Mouse (Mus musculus): ENCODE data around the gene Cntrl. TPM values are rescaled to one million over a fixed set of nuclear protein-coding genes. Genes with fewer than 3 reads are reported as not detected.

Gene Cntrl
- polyA plus RNA-seq, 1 experiment from 2014 or later: 17.3 TPM

- Histone ChIP-seq H3K27me3 (replicated peaks; ENCODE audit: control insufficient read depth, insufficient read depth, low read length) (no peaks in the 10 kb centered on the region), H3K4me3 (ENCODE audit: low read length) (peak overlapping the region; percentile 93), H3K4me1 (ENCODE audit: control insufficient read depth, insufficient read depth, low read length) (no peaks in the 10 kb centered on the region), H3K27ac (ENCODE audit: low read length) (peak overlapping the region; percentile 84), H3K36me3 (ENCODE audit: control insufficient read depth, insufficient read depth, low read length) (no peaks in the 10 kb centered on the region), H3K4me2 (ENCODE audit: low read depth, low read length) (peak overlapping the region; percentile 89), H3K9ac (ENCODE audit: low read depth, low read length) (peak overlapping the region; percentile 86), H3K9me3 (ENCODE audit: control insufficient read depth, low read length) (no peaks in the 10 kb centered on the region)
- WGBS: 30% methylated on average over 3 of the region's 3 CpGs
- peak; percentile 66 for ATAC-seq
Observed at GRCm38 (mm10) chr2:35108712-35109111, 580 bp upstream of the Cntrl start.

- no peaks in the 10 kb centered on the region for H3K36me3 ChIP-seq (ENCODE audit: control insufficient read depth, insufficient read depth, low read length)
- H3K9ac ChIP-seq (ENCODE audit: low read depth, low read length): peak overlapping the region; percentile 86
- WGBS: 1% methylated on average over 13 of the region's 13 CpGs
- peak overlapping the region; percentile 89 for H3K4me2 ChIP-seq (ENCODE audit: low read depth, low read length)
- no peak for ATAC-seq
- H3K4me3 ChIP-seq (ENCODE audit: low read length): peak overlapping the region; percentile 93
- H3K27me3 ChIP-seq (replicated peaks; ENCODE audit: control insufficient read depth, insufficient read depth, low read length): no peaks in the 10 kb centered on the region
- no peaks in the 10 kb centered on the region for H3K9me3 ChIP-seq (ENCODE audit: control insufficient read depth, low read length)
- H3K27ac ChIP-seq (ENCODE audit: low read length): peak overlapping the region; percentile 84
- H3K4me1 ChIP-seq (ENCODE audit: control insufficient read depth, insufficient read depth, low read length): no peaks in the 10 kb centered on the region
Observed at GRCm38 (mm10) chr2:35109924-35110304, 622 bp downstream of the Cntrl start.

- H3K27me3 ChIP-seq (replicated peaks; ENCODE audit: control insufficient read depth, insufficient read depth, low read length): no peaks in the 10 kb centered on the region
- H3K4me2 ChIP-seq (ENCODE audit: low read depth, low read length): no peak overlapping the region
- 71% methylated on average over 2 of the region's 2 CpGs for WGBS
- no peak overlapping the region for H3K27ac ChIP-seq (ENCODE audit: low read length)
- no peak overlapping the region for H3K4me3 ChIP-seq (ENCODE audit: low read length)
- no peak overlapping the region for H3K9ac ChIP-seq (ENCODE audit: low read depth, low read length)
- no peaks in the 10 kb centered on the region for H3K36me3 ChIP-seq (ENCODE audit: control insufficient read depth, insufficient read depth, low read length)
- H3K9me3 ChIP-seq (ENCODE audit: control insufficient read depth, low read length): no peaks in the 10 kb centered on the region
- H3K4me1 ChIP-seq (ENCODE audit: control insufficient read depth, insufficient read depth, low read length): no peaks in the 10 kb centered on the region
- ATAC-seq: no peak
Observed at GRCm38 (mm10) chr2:35110521-35110920, 1.2 kb downstream of the Cntrl start.

- Histone ChIP-seq H3K27me3 (replicated peaks; ENCODE audit: control insufficient read depth, insufficient read depth, low read length) (no peaks in the 10 kb centered on the region), H3K27ac (ENCODE audit: low read length) (no peak overlapping the region), H3K4me2 (ENCODE audit: low read depth, low read length) (no peak overlapping the region), H3K36me3 (ENCODE audit: control insufficient read depth, insufficient read depth, low read length) (peaks cover 3% of the 10 kb centered on the region), H3K4me1 (ENCODE audit: control insufficient read depth, insufficient read depth, low read length) (no peaks in the 10 kb centered on the region), H3K9ac (ENCODE audit: low read depth, low read length) (no peak overlapping the region), H3K9me3 (ENCODE audit: control insufficient read depth, low read length) (no peaks in the 10 kb centered on the region), H3K4me3 (ENCODE audit: low read length) (no peak overlapping the region)
- no peak for ATAC-seq
- 75% methylated on average over 7 of the region's 7 CpGs for WGBS
Observed at GRCm38 (mm10) chr2:35124716-35125115, 15.4 kb downstream of the Cntrl start.

- ATAC-seq: peak; percentile 44; the same call in 1 of the 2 replicates
- H3K9ac ChIP-seq (ENCODE audit: low read depth, low read length): 0 out of 2 replicates have a peak overlapping the region, but pooled peaks have one; percentile 19
- H3K4me3 ChIP-seq (ENCODE audit: low read length): 0 out of 2 replicates have a peak overlapping the region, but pooled peaks have one; percentile 5
- peak overlapping the region; percentile 45; the same call in 1 of the 2 replicates for H3K27ac ChIP-seq (ENCODE audit: low read length)
- no peaks in the 10 kb centered on the region for H3K9me3 ChIP-seq (ENCODE audit: control insufficient read depth, low read length)
- peaks cover 7% of the 10 kb centered on the region for H3K4me1 ChIP-seq (ENCODE audit: control insufficient read depth, insufficient read depth, low read length)
- 0 out of 2 replicates have a peak overlapping the region, but pooled peaks have one; percentile 32 for H3K4me2 ChIP-seq (ENCODE audit: low read depth, low read length)
- H3K27me3 ChIP-seq (replicated peaks; ENCODE audit: control insufficient read depth, insufficient read depth, low read length): no peaks in the 10 kb centered on the region
- H3K36me3 ChIP-seq (ENCODE audit: control insufficient read depth, insufficient read depth, low read length): no peaks in the 10 kb centered on the region
Observed at GRCm38 (mm10) chr2:35131491-35131890, 22.2 kb downstream of the Cntrl start.

- Histone ChIP-seq H3K9me3 (ENCODE audit: control insufficient read depth, low read length) (no peaks in the 10 kb centered on the region), H3K27me3 (replicated peaks; ENCODE audit: control insufficient read depth, insufficient read depth, low read length) (no peaks in the 10 kb centered on the region), H3K9ac (ENCODE audit: low read depth, low read length) (peak overlapping the region; percentile 70), H3K4me3 (ENCODE audit: low read length) (peak overlapping the region; percentile 64), H3K4me1 (ENCODE audit: control insufficient read depth, insufficient read depth, low read length) (peaks cover 7% of the 10 kb centered on the region), H3K36me3 (ENCODE audit: control insufficient read depth, insufficient read depth, low read length) (no peaks in the 10 kb centered on the region), H3K27ac (ENCODE audit: low read length) (peak overlapping the region; percentile 92), H3K4me2 (ENCODE audit: low read depth, low read length) (peak overlapping the region; percentile 73)
- under 1% methylated on average over 21 of the region's 21 CpGs for WGBS
- ATAC-seq: peak; percentile 100
Observed at GRCm38 (mm10) chr2:35131991-35132661, 22.8 kb downstream of the Cntrl start.

GRCm38 (mm10) chr2:35132662-35133055 lies 23.4 kb downstream of the Cntrl start:
- peak overlapping the region; percentile 64 for H3K4me3 ChIP-seq (ENCODE audit: low read length)
- no peaks in the 10 kb centered on the region for H3K9me3 ChIP-seq (ENCODE audit: control insufficient read depth, low read length)
- H3K27me3 ChIP-seq (replicated peaks; ENCODE audit: control insufficient read depth, insufficient read depth, low read length): no peaks in the 10 kb centered on the region
- 0 out of 2 replicates have a peak, but pooled peaks cover 4% of the 10 kb centered on the region for H3K36me3 ChIP-seq (ENCODE audit: control insufficient read depth, insufficient read depth, low read length)
- peak overlapping the region; percentile 70 for H3K9ac ChIP-seq (ENCODE audit: low read depth, low read length)
- WGBS: 2% methylated on average over 5 of the region's 5 CpGs
- H3K27ac ChIP-seq (ENCODE audit: low read length): peak overlapping the region; percentile 92
- peak overlapping the region; percentile 73 for H3K4me2 ChIP-seq (ENCODE audit: low read depth, low read length)
- H3K4me1 ChIP-seq (ENCODE audit: control insufficient read depth, insufficient read depth, low read length): peaks cover 7% of the 10 kb centered on the region
- ATAC-seq: no peak

GRCm38 (mm10) chr2:35133891-35134290 lies 24.6 kb downstream of the Cntrl start:
- WGBS: 78% methylated on average over 5 of the region's 5 CpGs

GRCm38 (mm10) chr2:35138576-35138975 lies 29.3 kb downstream of the Cntrl start:
- Histone ChIP-seq H3K4me2 (ENCODE audit: low read depth, low read length) (no peak overlapping the region), H3K9me3 (ENCODE audit: control insufficient read depth, low read length) (no peaks in the 10 kb centered on the region), H3K4me3 (ENCODE audit: low read length) (no peak overlapping the region), H3K27ac (ENCODE audit: low read length) (no peak overlapping the region), H3K36me3 (ENCODE audit: control insufficient read depth, insufficient read depth, low read length) (peaks cover 17% of the 10 kb centered on the region; the same call in 1 of the 2 replicates), H3K27me3 (replicated peaks; ENCODE audit: control insufficient read depth, insufficient read depth, low read length) (no peaks in the 10 kb centered on the region), H3K9ac (ENCODE audit: low read depth, low read length) (no peak overlapping the region), H3K4me1 (ENCODE audit: control insufficient read depth, insufficient read depth, low read length) (no peaks in the 10 kb centered on the region)
- no peak for ATAC-seq
- WGBS: 74% methylated on average over 1 of the region's 1 CpGs

More at GRCm38 (mm10) chr2:35133891-35134290, 24.6 kb downstream of the Cntrl start:
- no peak for ATAC-seq
- Histone ChIP-seq H3K4me3 (ENCODE audit: low read length) (no peak overlapping the region), H3K4me2 (ENCODE audit: low read depth, low read length) (no peak overlapping the region), H3K36me3 (ENCODE audit: control insufficient read depth, insufficient read depth, low read length) (0 out of 2 replicates have a peak, but pooled peaks cover 10% of the 10 kb centered on the region), H3K4me1 (ENCODE audit: control insufficient read depth, insufficient read depth, low read length) (peaks cover 7% of the 10 kb centered on the region), H3K27me3 (replicated peaks; ENCODE audit: control insufficient read depth, insufficient read depth, low read length) (no peaks in the 10 kb centered on the region), H3K27ac (ENCODE audit: low read length) (no peak overlapping the region), H3K9me3 (ENCODE audit: control insufficient read depth, low read length) (no peaks in the 10 kb centered on the region), H3K9ac (ENCODE audit: low read depth, low read length) (no peak overlapping the region)

Measured in intestine, embryonic 16.5 days (tissue).